Mouse (Mus musculus): ENCODE measurements at regions not wholly inside any gene's neighbourhood (a gene's known extent, or its start where the extent isn't known, plus 50 kb on each side); places are given as distances from the start of the nearest gene placed in this dataset.
A peak's percentile ranks its signal among the peaks of the same experiment; 100 is the strongest.

DNA sequence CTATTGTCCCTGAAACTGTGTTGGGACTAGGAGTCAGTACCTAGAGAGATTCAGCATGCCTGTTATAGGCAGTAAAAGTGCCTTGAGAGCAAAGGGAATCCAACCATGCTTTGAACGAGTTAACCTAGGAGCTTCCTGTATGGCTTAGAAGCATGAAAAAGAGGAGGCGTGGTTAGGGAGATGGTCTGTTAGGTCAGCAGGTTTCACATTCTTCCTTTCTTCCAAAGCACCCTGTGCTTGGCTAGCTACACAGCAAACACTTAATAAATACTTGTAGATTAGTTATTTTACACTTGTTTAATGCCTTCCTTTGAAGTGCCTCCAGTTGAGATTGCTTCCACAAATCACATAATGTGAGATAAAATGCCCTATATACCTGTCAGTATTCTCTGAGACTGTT, 284.9 kb upstream of the Adgra3 start:
- H3K9me3 ChIP-seq (ENCODE audit: low read length), result no peaks in the 10 kb centered on the region
- no peak overlapping the region for H3K4me3 ChIP-seq (ENCODE audit: low read length)
- H3K36me3 ChIP-seq (ENCODE audit: insufficient read depth, low read length), result no peaks in the 10 kb centered on the region
- no peak overlapping the region for H3K27ac ChIP-seq
- H3K4me2 ChIP-seq (ENCODE audit: low read depth, low read length), result no peak overlapping the region
- no peaks in the 10 kb centered on the region for H3K4me1 ChIP-seq (ENCODE audit: insufficient read depth, low read length)
- H3K9ac ChIP-seq (replicated peaks; ENCODE audit: low read length), result no peak overlapping the region
- TF ChIP-seq CTCF (IDR thresholded peaks at IDR 0.05; ENCODE audit: low read depth), result no peak
- 71% methylated on average over 2 of the region's 2 CpGs for WGBS
- H3K27me3 ChIP-seq (ENCODE audit: insufficient read depth, low read length), result no peaks in the 10 kb centered on the region
- ATAC-seq, result no peak
- no peak for DNase-seq (ENCODE audit: low spot score)

GRCm38 (mm10) chr5:50309491-50309890, 250.7 kb upstream of the Adgra3 start:
- no peak overlapping the region for H3K27ac ChIP-seq
- ATAC-seq (peak; percentile 43; the same call in 1 of the 2 replicates), DNase-seq (ENCODE audit: low spot score) (no peak)
- 41% methylated on average over 1 of the region's 1 CpGs for WGBS
- H3K9ac ChIP-seq (replicated peaks; ENCODE audit: low read length), result no peak overlapping the region
- H3K4me1 ChIP-seq (ENCODE audit: insufficient read depth, low read length), result no peaks in the 10 kb centered on the region
- H3K4me3 ChIP-seq (ENCODE audit: low read length), result no peak overlapping the region
- no peaks in the 10 kb centered on the region for H3K36me3 ChIP-seq (ENCODE audit: insufficient read depth, low read length)
- H3K9me3 ChIP-seq (ENCODE audit: low read length), result no peaks in the 10 kb centered on the region
- TF ChIP-seq CTCF (IDR thresholded peaks at IDR 0.05; ENCODE audit: low read depth), result no peak
- H3K27me3 ChIP-seq (ENCODE audit: insufficient read depth, low read length), result no peaks in the 10 kb centered on the region
- no peak overlapping the region for H3K4me2 ChIP-seq (ENCODE audit: low read depth, low read length)

DNA sequence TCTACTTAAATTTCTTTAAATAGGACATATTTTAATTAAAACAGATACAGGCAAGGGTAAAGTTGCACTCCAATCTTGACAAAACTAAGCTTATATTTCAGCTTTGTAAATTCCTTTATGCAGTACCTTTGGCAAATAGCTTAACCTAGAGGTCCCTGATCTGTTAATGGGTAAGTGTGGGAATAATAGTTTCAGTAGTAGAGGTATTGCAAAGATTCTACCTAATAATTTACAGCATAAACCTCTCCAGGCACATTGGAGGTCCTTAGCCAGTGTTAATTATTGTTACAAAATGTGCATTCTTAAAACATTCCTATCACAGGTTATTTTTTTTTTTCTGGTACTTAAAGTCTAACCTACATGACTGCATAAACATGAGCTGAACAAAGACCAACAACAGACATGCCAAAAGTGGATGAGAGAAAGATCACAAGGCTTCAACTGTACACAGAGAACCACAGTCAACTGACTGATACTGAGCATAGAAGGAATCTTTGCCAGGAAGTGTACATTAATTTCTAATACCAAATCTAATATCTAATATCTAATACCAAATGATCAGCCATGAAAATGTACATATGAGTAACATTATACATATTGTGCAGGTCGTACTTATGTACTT, 245.2 kb upstream of the Adgra3 start:
- Histone ChIP-seq H3K4me2 (ENCODE audit: low read depth, low read length) (no peak overlapping the region), H3K9ac (replicated peaks; ENCODE audit: low read length) (no peak overlapping the region), H3K9me3 (ENCODE audit: low read length) (no peaks in the 10 kb centered on the region), H3K4me1 (ENCODE audit: insufficient read depth, low read length) (no peaks in the 10 kb centered on the region), H3K27me3 (ENCODE audit: insufficient read depth, low read length) (no peaks in the 10 kb centered on the region), H3K27ac (no peak overlapping the region), H3K4me3 (ENCODE audit: low read length) (no peak overlapping the region), H3K36me3 (ENCODE audit: insufficient read depth, low read length) (no peaks in the 10 kb centered on the region)
- DNase-seq (ENCODE audit: low spot score) (no peak), ATAC-seq (no peak)
- 83% methylated on average over 1 of the region's 1 CpGs for WGBS
- TF ChIP-seq CTCF (IDR thresholded peaks at IDR 0.05; ENCODE audit: low read depth), result no peak

GRCm38 (mm10) chr5:50293794-50294193, 235.0 kb upstream of the Adgra3 start:
- H3K9ac ChIP-seq (replicated peaks; ENCODE audit: low read length), result no peak overlapping the region
- no peaks in the 10 kb centered on the region for H3K36me3 ChIP-seq (ENCODE audit: insufficient read depth, low read length)
- H3K9me3 ChIP-seq (ENCODE audit: low read length), result no peaks in the 10 kb centered on the region
- H3K27ac ChIP-seq, result no peak overlapping the region
- DNase-seq (ENCODE audit: low spot score), result peak; percentile 5
- no peak for ATAC-seq
- no peak for TF ChIP-seq CTCF (IDR thresholded peaks at IDR 0.05; ENCODE audit: low read depth)
- H3K4me2 ChIP-seq (ENCODE audit: low read depth, low read length), result no peak overlapping the region
- no peak overlapping the region for H3K4me3 ChIP-seq (ENCODE audit: low read length)
- H3K27me3 ChIP-seq (ENCODE audit: insufficient read depth, low read length), result no peaks in the 10 kb centered on the region
- WGBS, result 59% methylated on average over 3 of the region's 3 CpGs
- H3K4me1 ChIP-seq (ENCODE audit: insufficient read depth, low read length), result no peaks in the 10 kb centered on the region

DNA sequence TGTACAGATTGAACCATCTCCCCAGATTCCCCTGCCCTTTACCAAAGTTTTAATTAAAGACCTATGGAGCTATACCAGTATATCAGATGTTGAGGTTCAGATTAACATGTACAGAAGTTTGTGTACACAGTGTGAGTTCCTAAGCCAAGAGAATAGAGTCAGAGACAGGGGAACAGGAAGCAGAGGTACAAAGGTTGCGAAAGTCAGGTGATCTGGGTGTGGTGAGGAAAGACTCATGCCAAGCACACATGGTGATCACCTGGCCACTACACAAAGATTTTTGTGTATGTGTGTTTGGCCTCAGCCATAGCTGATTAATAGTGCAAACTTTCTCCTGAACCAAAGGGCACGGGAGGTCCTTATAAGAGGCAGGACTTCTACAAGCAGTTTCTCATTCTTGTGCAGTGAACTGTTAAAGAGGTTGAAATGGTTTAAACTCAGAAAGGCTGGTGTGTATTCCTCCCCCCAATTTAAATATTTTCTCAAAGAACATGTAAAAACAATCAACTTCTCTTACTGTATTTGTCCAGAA, 232.1 kb upstream of the Adgra3 start:
- Histone ChIP-seq H3K9me3 (ENCODE audit: low read length) (no peaks in the 10 kb centered on the region), H3K27me3 (ENCODE audit: insufficient read depth, low read length) (no peaks in the 10 kb centered on the region), H3K4me1 (ENCODE audit: insufficient read depth, low read length) (no peaks in the 10 kb centered on the region), H3K9ac (replicated peaks; ENCODE audit: low read length) (no peak overlapping the region), H3K4me2 (ENCODE audit: low read depth, low read length) (no peak overlapping the region), H3K36me3 (ENCODE audit: insufficient read depth, low read length) (no peaks in the 10 kb centered on the region), H3K4me3 (ENCODE audit: low read length) (no peak overlapping the region), H3K27ac (no peak overlapping the region)
- 77% methylated on average over 2 of the region's 2 CpGs for WGBS
- no peak for ATAC-seq
- no peak for TF ChIP-seq CTCF (IDR thresholded peaks at IDR 0.05; ENCODE audit: low read depth)
- no peak for DNase-seq (ENCODE audit: low spot score)

DNA sequence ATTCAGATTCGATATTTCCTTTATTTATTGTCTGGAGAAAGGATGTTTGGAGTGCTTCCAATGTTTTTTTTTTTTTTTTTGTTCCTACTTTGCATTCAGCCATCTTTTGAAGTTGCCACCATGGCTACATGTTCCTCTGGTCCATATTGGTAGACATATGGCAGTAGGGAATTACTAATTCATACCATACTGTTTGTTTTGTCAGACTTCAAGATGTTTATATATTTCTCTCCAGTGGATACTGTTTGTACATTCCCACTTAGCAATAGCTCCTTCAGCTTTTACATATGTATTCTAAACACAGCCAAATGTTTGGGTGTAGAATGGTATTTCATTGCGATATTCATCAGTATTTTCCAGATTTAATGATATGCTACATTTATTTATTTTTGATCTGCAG, 201.6 kb upstream of the Adgra3 start:
- Histone ChIP-seq H3K4me2 (ENCODE audit: low read depth, low read length) (no peak overlapping the region), H3K9me3 (ENCODE audit: low read length) (no peaks in the 10 kb centered on the region), H3K36me3 (ENCODE audit: insufficient read depth, low read length) (no peaks in the 10 kb centered on the region), H3K4me3 (ENCODE audit: low read length) (no peak overlapping the region), H3K27me3 (ENCODE audit: insufficient read depth, low read length) (no peaks in the 10 kb centered on the region), H3K4me1 (ENCODE audit: insufficient read depth, low read length) (no peaks in the 10 kb centered on the region), H3K9ac (replicated peaks; ENCODE audit: low read length) (no peak overlapping the region), H3K27ac (no peak overlapping the region)
- no peak for TF ChIP-seq CTCF (IDR thresholded peaks at IDR 0.05; ENCODE audit: low read depth)
- DNase-seq (ENCODE audit: low spot score) (no peak), ATAC-seq (no peak)
- WGBS, result 73% methylated on average over 2 of the region's 2 CpGs

DNA sequence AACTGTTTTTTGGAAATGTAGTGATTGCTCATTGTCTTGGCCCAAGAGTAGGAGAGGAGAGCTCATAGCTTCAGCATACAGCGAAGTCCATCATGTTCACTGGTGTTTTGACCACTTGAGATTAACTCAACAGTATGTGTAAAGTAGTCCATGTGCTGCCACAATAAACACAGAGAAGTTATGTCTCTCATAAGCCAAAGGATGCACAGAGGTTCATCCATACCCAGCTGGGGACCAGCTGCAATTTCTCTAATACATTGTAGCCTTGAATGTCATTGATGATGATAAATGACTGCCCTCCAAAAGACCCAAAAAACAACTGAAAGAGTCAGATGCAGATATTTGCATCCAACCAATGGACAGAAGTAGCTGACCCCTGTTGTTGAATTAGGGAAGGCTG, 199.2 kb upstream of the Adgra3 start:
- ATAC-seq (no peak), DNase-seq (ENCODE audit: low spot score) (no peak)
- H3K36me3 ChIP-seq (ENCODE audit: insufficient read depth, low read length), result no peaks in the 10 kb centered on the region
- H3K4me2 ChIP-seq (ENCODE audit: low read depth, low read length), result no peak overlapping the region
- H3K4me1 ChIP-seq (ENCODE audit: insufficient read depth, low read length), result no peaks in the 10 kb centered on the region
- no peak for TF ChIP-seq CTCF (IDR thresholded peaks at IDR 0.05; ENCODE audit: low read depth)
- H3K9me3 ChIP-seq (ENCODE audit: low read length), result no peaks in the 10 kb centered on the region
- 95% methylated on average over 1 of the region's 1 CpGs for WGBS
- H3K9ac ChIP-seq (replicated peaks; ENCODE audit: low read length), result no peak overlapping the region
- H3K4me3 ChIP-seq (ENCODE audit: low read length), result no peak overlapping the region
- no peaks in the 10 kb centered on the region for H3K27me3 ChIP-seq (ENCODE audit: insufficient read depth, low read length)
- H3K27ac ChIP-seq, result no peak overlapping the region

Data from hindbrain, postnatal 0 days (tissue).